Mouse (Mus musculus) forebrain, embryonic 14.5 days (tissue): ENCODE measurements at regions not wholly inside any gene's neighbourhood (a gene's known extent, or its start where the extent isn't known, plus 50 kb on each side); places are given as distances from the start of the nearest gene placed in this dataset.

ENCODE experiments used
- ATAC-seq: fragments of 200-750 bp; cut with Nextera tagmentation; 2 replicates; pipeline ENCODE4 v1.8.0; 2017; ENCODE audit warnings: mild to moderate bottlenecking, moderate library complexity
- DNase-seq: peaks from one replicate; pipeline ENCODE4 v3.0.0-alpha.2; 2015; ENCODE audit warnings: low spot score
- H3K27ac ChIP-seq: fragments of 300-500 bp; sonication (generic); 2 replicates; pipeline ENCODE4 v1.5.1; 2014; ENCODE audit warnings: low read depth, mild to moderate bottlenecking, control low read depth, low read length, moderate library complexity
- H3K27me3 ChIP-seq: fragments of 300-500 bp; sonication (generic); replicated peaks from 2 replicates; pipeline ENCODE4 v1.6.1; 2014; ENCODE audit warnings: low read length, control low read depth, mixed read lengths; ENCODE audit not compliant: control insufficient read depth, insufficient read depth
- H3K36me3 ChIP-seq: fragments of 300-500 bp; sonication (generic); 2 replicates; pipeline ENCODE4 v1.6.1; 2014; ENCODE audit warnings: low read length, control low read depth; ENCODE audit not compliant: control insufficient read depth, insufficient read depth
- H3K4me1 ChIP-seq: fragments of 300-500 bp; sonication (generic); 2 replicates; pipeline ENCODE4 v1.6.1; 2014; ENCODE audit warnings: antibody characterized with exemption, low read length, control low read depth; ENCODE audit not compliant: control insufficient read depth, insufficient read depth
- H3K4me2 ChIP-seq: fragments of 300-500 bp; sonication (generic); 2 replicates; pipeline ENCODE4 v1.6.1; 2014; ENCODE audit warnings: mild to moderate bottlenecking, control low read depth, low read length
- H3K4me3 ChIP-seq: fragments of 300-500 bp; sonication (generic); 2 replicates; pipeline ENCODE4 v1.5.1; 2014; ENCODE audit warnings: low read depth, low read length, control low read depth
- H3K9ac ChIP-seq: fragments of 300-500 bp; sonication (generic); 2 replicates; pipeline ENCODE4 v1.6.1; 2014; ENCODE audit warnings: mild to moderate bottlenecking, low read length, control low read depth, moderate library complexity
- H3K9me3 ChIP-seq: fragments of 300-500 bp; sonication (generic); replicated peaks from 2 replicates; pipeline ENCODE4 v1.6.1; 2016; ENCODE audit warnings: low read length, control low read depth, mixed read lengths; ENCODE audit not compliant: control insufficient read depth
- whole genome bisulfite sequencing: fragments of 180-500 bp; shearing (Covaris S2); extraction: QIAGEN DNeasy Blood & Tissue Kit; methylation state at CpG from one replicate; pipeline ENCODE4 v1.1.7; 2014; 5-methylcytosine and 5-hydroxymethylcytosine counted together

DNA sequence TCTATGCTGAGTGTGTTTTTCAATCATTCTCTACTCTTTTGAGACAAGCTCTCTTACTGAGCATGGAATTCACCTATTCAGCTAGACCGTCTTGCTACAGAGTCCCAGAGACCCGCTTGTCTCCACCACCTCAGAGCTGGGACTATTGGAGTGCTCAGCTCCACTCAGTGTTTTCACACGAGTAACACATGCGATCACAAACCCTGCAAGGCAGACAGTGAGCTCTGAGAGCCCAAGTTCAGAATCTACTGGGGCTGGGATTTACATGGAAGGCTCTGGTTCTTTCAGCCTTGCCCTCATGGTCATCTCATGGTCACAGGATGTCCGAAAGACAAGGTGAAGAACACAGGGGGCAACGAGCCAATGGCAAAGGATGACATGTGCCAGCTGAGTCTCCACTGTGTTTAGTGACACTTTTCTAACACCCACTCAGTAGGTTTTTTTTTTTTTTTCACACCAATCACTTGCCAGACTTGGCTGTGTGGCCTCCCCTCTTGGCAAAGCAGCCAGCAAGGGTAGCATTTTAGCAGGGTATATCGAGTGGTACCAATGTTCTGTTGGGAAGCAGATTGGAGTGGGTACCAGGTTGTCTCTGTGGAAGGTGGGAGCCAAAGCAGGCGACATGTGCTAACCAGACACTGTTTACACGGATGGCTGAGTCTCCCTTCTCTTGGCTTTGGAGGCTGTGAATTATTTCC lies 51.2 kb upstream of the Gtsf1l start:
- H3K4me2 ChIP-seq: no peak overlapping the region
- WGBS: 62% methylated on average over 9 of the region's 9 CpGs
- H3K9me3 ChIP-seq: 0 out of 2 replicates have a peak, but pooled peaks cover 3% of the 10 kb centered on the region
- H3K4me1 ChIP-seq: peaks cover 12% of the 10 kb centered on the region
- no peak overlapping the region for H3K9ac ChIP-seq
- DNase-seq (peak; percentile 90), ATAC-seq (peak; percentile 88; the same call in 1 of the 2 replicates)
- no peaks in the 10 kb centered on the region for H3K36me3 ChIP-seq
- H3K27me3 ChIP-seq: no peaks in the 10 kb centered on the region
- H3K27ac ChIP-seq: no peak overlapping the region
- no peak overlapping the region for H3K4me3 ChIP-seq

DNA sequence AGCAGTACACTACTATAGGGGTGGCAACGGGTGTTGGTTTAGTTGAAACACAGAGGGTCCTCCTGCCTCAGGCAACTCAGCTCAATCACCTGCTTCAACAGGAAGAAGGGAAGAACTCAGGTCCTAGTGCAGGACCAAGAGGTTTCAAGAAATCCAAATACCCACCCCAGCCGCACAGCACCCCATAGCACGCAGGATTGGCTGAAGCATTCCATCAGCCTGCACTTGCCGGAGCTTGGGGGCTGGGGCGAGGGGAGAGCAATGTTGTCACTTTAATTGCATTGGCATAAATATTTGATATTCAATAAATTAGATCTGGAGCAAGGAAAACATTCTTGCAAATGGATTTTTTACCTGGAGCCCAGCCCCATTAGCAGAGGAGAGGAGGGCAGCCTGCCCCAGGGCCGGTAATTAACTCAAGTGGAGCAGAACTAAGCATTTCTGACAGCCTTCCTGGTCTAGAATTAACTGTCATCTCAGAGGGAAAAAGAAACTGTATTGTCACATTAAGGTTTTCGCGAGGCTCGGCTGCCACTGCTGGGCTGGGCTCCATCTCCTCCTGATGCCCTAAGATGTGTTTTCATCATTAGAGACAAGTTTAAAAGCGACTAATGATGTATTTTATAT lies 55.2 kb upstream of the Gtsf1l start:
- Histone ChIP-seq H3K27me3 (no peaks in the 10 kb centered on the region), H3K9ac (no peak overlapping the region), H3K4me2 (peak overlapping the region; percentile 19; the same call in 1 of the 2 replicates), H3K4me1 (peaks cover 12% of the 10 kb centered on the region), H3K27ac (no peak overlapping the region), H3K9me3 (0 out of 2 replicates have a peak, but pooled peaks cover 3% of the 10 kb centered on the region), H3K4me3 (no peak overlapping the region), H3K36me3 (no peaks in the 10 kb centered on the region)
- DNase-seq (no peak), ATAC-seq (peak; percentile 33; the same call in 1 of the 2 replicates)
- WGBS: 39% methylated on average over 10 of the region's 10 CpGs

DNA sequence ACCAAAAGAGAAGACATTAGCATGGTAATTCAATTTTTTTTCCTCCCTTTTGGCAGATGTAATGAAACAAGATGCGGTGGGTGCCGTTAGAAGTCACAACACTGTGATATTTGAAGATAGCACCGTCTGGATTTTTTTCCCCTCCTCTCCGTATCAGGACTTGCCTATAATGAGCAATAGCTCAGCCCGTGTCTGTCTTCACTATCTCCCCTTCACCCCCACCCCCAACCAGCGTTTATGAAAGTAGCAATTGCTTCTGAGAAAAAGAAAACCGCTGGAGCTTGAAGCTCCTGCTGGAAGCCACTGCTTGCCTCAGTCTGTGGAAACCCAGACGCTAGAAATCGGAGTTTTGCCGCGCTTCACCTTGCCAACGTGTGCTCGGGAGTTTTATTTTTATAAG lies 55.8 kb upstream of the Gtsf1l start:
- Histone ChIP-seq H3K36me3 (no peaks in the 10 kb centered on the region), H3K4me1 (peaks cover 12% of the 10 kb centered on the region), H3K27ac (no peak overlapping the region), H3K4me2 (peak overlapping the region; percentile 19; the same call in 1 of the 2 replicates), H3K4me3 (no peak overlapping the region), H3K27me3 (no peaks in the 10 kb centered on the region), H3K9me3 (0 out of 2 replicates have a peak, but pooled peaks cover 3% of the 10 kb centered on the region), H3K9ac (no peak overlapping the region)
- DNase-seq: peak; percentile 61
- WGBS: 43% methylated on average over 13 of the region's 13 CpGs
- ATAC-seq: no peak

DNA sequence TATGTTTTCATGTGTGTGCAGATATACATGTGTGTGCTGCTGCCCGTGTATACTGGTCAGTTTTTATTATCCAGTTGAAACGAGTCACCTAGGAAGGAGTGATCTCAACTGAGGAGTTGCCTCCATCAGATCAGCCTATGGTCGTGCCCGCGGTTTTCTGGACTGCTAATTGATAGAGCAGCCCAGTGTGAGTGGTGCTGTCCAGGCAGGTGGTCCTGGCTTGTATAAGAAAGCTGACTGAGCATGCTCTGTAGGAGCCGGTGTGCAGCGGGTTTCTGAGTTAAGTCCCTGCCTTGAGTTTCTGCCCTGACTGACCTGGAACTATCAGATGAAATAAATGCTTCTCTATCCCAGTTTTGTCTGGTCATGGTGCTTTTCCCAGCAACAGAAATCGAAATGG lies 56.9 kb upstream of the Tox2 start:
- peaks cover 12% of the 10 kb centered on the region for H3K4me1 ChIP-seq
- DNase-seq: no peak
- ATAC-seq: no peak
- H3K4me2 ChIP-seq: no peak overlapping the region
- H3K9me3 ChIP-seq: no peaks in the 10 kb centered on the region
- WGBS: 83% methylated on average over 8 of the region's 8 CpGs
- no peak overlapping the region for H3K9ac ChIP-seq
- no peaks in the 10 kb centered on the region for H3K36me3 ChIP-seq
- H3K27ac ChIP-seq: no peak overlapping the region
- no peaks in the 10 kb centered on the region for H3K27me3 ChIP-seq
- H3K4me3 ChIP-seq: no peak overlapping the region

DNA sequence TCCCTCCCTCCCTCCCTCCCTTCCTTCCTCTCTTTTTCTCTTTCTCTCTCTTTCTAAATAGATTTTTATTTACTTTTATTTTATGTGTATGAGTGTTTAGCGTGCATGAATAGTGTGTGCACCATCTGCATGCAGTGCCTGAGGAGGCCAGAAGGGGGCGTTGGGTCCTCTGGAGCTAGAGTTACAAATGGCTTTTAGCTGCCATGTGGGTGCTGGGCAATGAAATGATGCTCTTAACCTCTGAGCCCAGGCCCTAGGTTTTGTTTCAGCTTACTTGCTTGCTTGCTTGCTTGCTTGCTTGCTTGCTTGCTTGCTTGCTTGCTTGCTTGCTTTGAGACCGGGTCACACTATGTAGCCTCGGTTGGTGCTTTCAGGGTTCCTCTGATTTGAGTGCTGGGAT lies 56.4 kb upstream of the Tox2 start:
- no peak overlapping the region for H3K4me3 ChIP-seq
- DNase-seq (no peak), ATAC-seq (no peak)
- H3K4me2 ChIP-seq: no peak overlapping the region
- 85% methylated on average over 4 of the region's 4 CpGs for WGBS
- no peak overlapping the region for H3K27ac ChIP-seq
- H3K9me3 ChIP-seq: no peaks in the 10 kb centered on the region
- peaks cover 12% of the 10 kb centered on the region for H3K4me1 ChIP-seq
- no peak overlapping the region for H3K9ac ChIP-seq
- no peaks in the 10 kb centered on the region for H3K36me3 ChIP-seq
- no peaks in the 10 kb centered on the region for H3K27me3 ChIP-seq

DNA sequence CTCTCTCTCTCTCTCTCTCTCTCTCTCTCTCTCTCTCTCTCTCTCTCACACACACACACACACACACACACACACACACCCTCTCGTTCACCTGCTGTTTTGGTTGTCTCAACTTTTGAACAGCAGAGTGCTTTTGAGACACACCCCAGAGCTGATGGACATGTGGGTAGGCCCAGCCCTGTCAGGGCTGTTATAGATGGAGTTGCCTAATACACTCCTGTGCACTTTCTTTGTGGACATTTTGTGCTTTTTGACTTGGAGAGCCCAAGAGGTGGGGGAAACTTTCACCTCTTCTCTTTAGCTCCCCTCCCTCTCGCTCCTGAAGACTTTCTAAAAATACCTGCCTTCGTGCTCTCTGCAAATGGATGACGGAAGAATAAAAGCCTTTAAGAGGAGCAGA lies 55.5 kb upstream of the Tox2 start:
- Histone ChIP-seq H3K9ac (no peak overlapping the region), H3K4me1 (peaks cover 14% of the 10 kb centered on the region), H3K27me3 (no peaks in the 10 kb centered on the region), H3K27ac (no peak overlapping the region), H3K9me3 (no peaks in the 10 kb centered on the region), H3K4me2 (no peak overlapping the region), H3K36me3 (no peaks in the 10 kb centered on the region), H3K4me3 (no peak overlapping the region)
- ATAC-seq (no peak), DNase-seq (no peak)
- WGBS: 77% methylated on average over 4 of the region's 4 CpGs

DNA sequence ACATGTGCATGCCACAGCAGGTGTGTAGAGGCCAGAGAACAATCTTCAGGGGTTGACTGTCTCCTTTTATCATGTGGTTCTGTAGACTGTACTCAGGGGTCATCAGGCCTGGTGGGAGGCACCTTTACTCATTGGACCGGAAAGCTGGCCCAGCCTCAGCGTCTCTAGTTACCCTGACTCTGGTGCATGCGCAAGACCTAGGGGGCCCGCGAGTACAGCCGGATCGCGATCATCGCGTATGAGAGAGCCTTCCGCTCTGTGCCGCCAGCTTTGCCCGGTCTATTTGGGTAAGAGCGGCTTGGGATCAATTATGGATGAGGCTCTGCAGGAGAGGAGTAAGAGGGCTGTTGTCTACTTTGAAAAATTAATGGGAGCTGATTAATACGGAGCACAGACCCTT lies 51.9 kb upstream of the Tox2 start:
- Histone ChIP-seq H3K27me3 (no peaks in the 10 kb centered on the region), H3K9ac (no peak overlapping the region), H3K9me3 (no peaks in the 10 kb centered on the region), H3K4me2 (no peak overlapping the region), H3K27ac (no peak overlapping the region), H3K4me3 (no peak overlapping the region), H3K4me1 (peaks cover 8% of the 10 kb centered on the region; the same call in 1 of the 2 replicates), H3K36me3 (no peaks in the 10 kb centered on the region)
- no peak for DNase-seq
- WGBS: 88% methylated on average over 15 of the region's 15 CpGs
- no peak for ATAC-seq

DNA sequence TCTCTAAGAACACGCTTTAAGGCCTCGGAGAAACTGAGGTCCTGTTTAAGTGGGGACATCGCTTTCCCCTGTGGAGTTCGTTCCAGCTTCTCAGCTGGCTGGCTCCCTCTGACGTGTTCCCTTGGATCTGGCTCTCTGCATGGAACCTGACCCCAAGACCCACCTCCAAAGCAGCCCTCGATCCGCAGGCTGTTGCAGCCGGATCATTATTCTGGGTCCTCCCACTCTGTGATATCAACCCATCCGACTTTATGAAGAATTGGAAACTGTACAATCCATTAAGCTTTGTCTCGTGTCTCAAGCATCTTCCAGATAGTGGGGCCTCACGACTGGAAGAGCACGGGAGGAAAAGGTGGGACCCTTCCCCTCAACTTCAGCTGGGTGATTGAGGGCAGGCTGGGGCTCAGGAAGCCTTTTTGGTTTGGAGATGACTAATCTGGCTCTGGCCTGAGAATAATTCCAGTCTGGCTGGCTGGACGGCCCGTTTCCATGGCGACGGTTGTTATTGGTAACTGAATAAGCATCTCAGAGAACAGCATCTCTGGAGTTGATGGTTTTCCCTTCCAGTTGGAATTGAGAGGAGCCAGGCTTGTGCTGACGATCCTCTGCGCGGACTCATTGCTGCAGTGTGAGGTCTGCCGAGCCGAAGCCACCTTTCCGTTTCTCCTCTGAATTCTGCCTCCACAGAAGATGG lies 50.4 kb upstream of the Tox2 start:
- Histone ChIP-seq H3K9me3 (no peaks in the 10 kb centered on the region), H3K4me1 (peaks cover 8% of the 10 kb centered on the region; the same call in 1 of the 2 replicates), H3K4me2 (no peak overlapping the region), H3K27me3 (no peaks in the 10 kb centered on the region), H3K9ac (no peak overlapping the region), H3K36me3 (no peaks in the 10 kb centered on the region), H3K4me3 (no peak overlapping the region), H3K27ac (peak overlapping the region; percentile 2; the same call in 1 of the 2 replicates)
- DNase-seq (peak; percentile 94), ATAC-seq (peak; percentile 74)
- WGBS: 49% methylated on average over 22 of the region's 22 CpGs
